Mouse (Mus musculus): ENCODE results near the gene Mtf1. TPM values are rescaled to one million over a fixed set of nuclear protein-coding genes. Genes with fewer than 3 reads are reported as not detected.

Gene Mtf1
- total and polyA plus RNA-seq, 3 experiments, result 17.8 to 37.8 (median 28.9) TPM

Other genes starting within 250 kb of the Mtf1 start
- gene 3100002H09Rik, start 191.3 kb upstream of the Mtf1 start, total RNA-seq (2012; rRNA removed), result not detected in 2 replicates
- gene 3100002H09Rik, start 191.3 kb upstream of the Mtf1 start, polyA plus RNA-seq (2012; ENCODE audit: insufficient read depth in 1 of 2, insufficient read length in 2 of 2, low read depth in 1 of 2, low replicate concordance in 2 of 2, missing spikeins in 1 of 2), result not detected
- gene Pou3f1, start 145.3 kb upstream of the Mtf1 start, total RNA-seq (2012; rRNA removed), result not detected in 2 replicates
- not detected for gene Pou3f1, start 145.3 kb upstream of the Mtf1 start, polyA plus RNA-seq (2012; ENCODE audit: insufficient read depth in 1 of 2, insufficient read length in 2 of 2, low read depth in 1 of 2, low replicate concordance in 2 of 2, missing spikeins in 1 of 2)
- gene Utp11, start 108.5 kb upstream of the Mtf1 start, total RNA-seq (2012; rRNA removed), result 65.3 and 68.3 TPM in 2 replicates
- 10 to 100 TPM in 1 of 2 experiments, not detected in 1; 86.9 TPM for gene Utp11, start 108.5 kb upstream of the Mtf1 start, polyA plus RNA-seq (2012; ENCODE audit: insufficient read depth in 1 of 2, insufficient read length in 2 of 2, low read depth in 1 of 2, low replicate concordance in 2 of 2, missing spikeins in 1 of 2)
- gene Fhl3, start 101.4 kb upstream of the Mtf1 start, total RNA-seq (2012; rRNA removed), result 5.6 TPM in 2 replicates
- 10 to 100 TPM in 1 of 2 experiments, not detected in 1; 13.8 TPM for gene Fhl3, start 101.4 kb upstream of the Mtf1 start, polyA plus RNA-seq (2012; ENCODE audit: insufficient read depth in 1 of 2, insufficient read length in 2 of 2, low read depth in 1 of 2, low replicate concordance in 2 of 2, missing spikeins in 1 of 2)
- 136 and 144 TPM in 2 replicates for gene Sf3a3, start 87.3 kb upstream of the Mtf1 start, total RNA-seq (2012; rRNA removed)
- gene Sf3a3, start 87.3 kb upstream of the Mtf1 start, polyA plus RNA-seq (2012; ENCODE audit: insufficient read depth in 1 of 2, insufficient read length in 2 of 2, low read depth in 1 of 2, low replicate concordance in 2 of 2, missing spikeins in 1 of 2), result 100 to 1,000 TPM; 127 to 295 TPM
- gene Inpp5b, start 60.3 kb upstream of the Mtf1 start, total RNA-seq (2012; rRNA removed), result 27.7 and 28.6 TPM in 2 replicates
- gene Inpp5b, start 60.3 kb upstream of the Mtf1 start, polyA plus RNA-seq (2012; ENCODE audit: insufficient read depth in 1 of 2, insufficient read length in 2 of 2, low read depth in 1 of 2, low replicate concordance in 2 of 2, missing spikeins in 1 of 2), result 10 to 100 TPM in 1 of 2 experiments, not detected in 1; 52.5 TPM
- gene Yrdc, start 48.6 kb downstream of the Mtf1 start, total RNA-seq (2012; rRNA removed), result 90.0 and 107 TPM in 2 replicates
- 100 to 1,000 TPM in 1 of 2 experiments, not detected in 1; 105 TPM for gene Yrdc, start 48.6 kb downstream of the Mtf1 start, polyA plus RNA-seq (2012; ENCODE audit: insufficient read depth in 1 of 2, insufficient read length in 2 of 2, low read depth in 1 of 2, low replicate concordance in 2 of 2, missing spikeins in 1 of 2)
- gene 1110065P20Rik, start 49.1 kb downstream of the Mtf1 start, total RNA-seq (2012; rRNA removed), result 40.6 and 43.4 TPM in 2 replicates
- 10 to 100 TPM in 1 of 2 experiments, not detected in 1; 50.9 TPM for gene 1110065P20Rik, start 49.1 kb downstream of the Mtf1 start, polyA plus RNA-seq (2012; ENCODE audit: insufficient read depth in 1 of 2, insufficient read length in 2 of 2, low read depth in 1 of 2, low replicate concordance in 2 of 2, missing spikeins in 1 of 2)
- 0.08 TPM in 1 of 2 replicates, not detected in the other for gene Maneal, start 60.1 kb downstream of the Mtf1 start, total RNA-seq (2012; rRNA removed)
- gene Maneal, start 60.1 kb downstream of the Mtf1 start, polyA plus RNA-seq (2012; ENCODE audit: insufficient read depth in 1 of 2, insufficient read length in 2 of 2, low read depth in 1 of 2, low replicate concordance in 2 of 2, missing spikeins in 1 of 2), result not detected
- not detected in 2 replicates for gene Epha10, start 78.8 kb downstream of the Mtf1 start, total RNA-seq (2012; rRNA removed)
- gene Epha10, start 78.8 kb downstream of the Mtf1 start, polyA plus RNA-seq (2012; ENCODE audit: insufficient read depth in 1 of 2, insufficient read length in 2 of 2, low read depth in 1 of 2, low replicate concordance in 2 of 2, missing spikeins in 1 of 2), result not detected
- gene 9930104L06Rik, start 134.9 kb downstream of the Mtf1 start, total RNA-seq (2012; rRNA removed), result 12.2 and 17.3 TPM in 2 replicates
- gene 9930104L06Rik, start 134.9 kb downstream of the Mtf1 start, polyA plus RNA-seq (2012; ENCODE audit: insufficient read depth in 1 of 2, insufficient read length in 2 of 2, low read depth in 1 of 2, low replicate concordance in 2 of 2, missing spikeins in 1 of 2), result 10 to 100 TPM in 1 of 2 experiments, not detected in 1; 15.5 TPM
- gene Cdca8, start 137.2 kb downstream of the Mtf1 start, total RNA-seq (2012; rRNA removed), result 108 and 112 TPM in 2 replicates
- 100 to 1,000 TPM in 1 of 2 experiments, not detected in 1; 202 TPM for gene Cdca8, start 137.2 kb downstream of the Mtf1 start, polyA plus RNA-seq (2012; ENCODE audit: insufficient read depth in 1 of 2, insufficient read length in 2 of 2, low read depth in 1 of 2, low replicate concordance in 2 of 2, missing spikeins in 1 of 2)
- gene Rspo1, start 184.3 kb downstream of the Mtf1 start, total RNA-seq (2012; rRNA removed), result not detected in 2 replicates
- not detected for gene Rspo1, start 184.3 kb downstream of the Mtf1 start, polyA plus RNA-seq (2012; ENCODE audit: insufficient read depth in 1 of 2, insufficient read length in 2 of 2, low read depth in 1 of 2, low replicate concordance in 2 of 2, missing spikeins in 1 of 2)
- 80.3 and 83.9 TPM in 2 replicates for gene Gnl2, start 214.5 kb downstream of the Mtf1 start, total RNA-seq (2012; rRNA removed)
- 100 to 1,000 TPM; 110 to 226 TPM for gene Gnl2, start 214.5 kb downstream of the Mtf1 start, polyA plus RNA-seq (2012; ENCODE audit: insufficient read depth in 1 of 2, insufficient read length in 2 of 2, low read depth in 1 of 2, low replicate concordance in 2 of 2, missing spikeins in 1 of 2)

All from MEL (cell line).